Comparison of ENCODE assay signal across 9 mouse cellular contexts in genomic region chr7:82175327-82175721, GRCm38 (mm10). TPM values are rescaled to one million over a fixed set of nuclear protein-coding genes. Genes with fewer than 3 reads are reported as not detected.
DNase-seq lines count a peak whose midpoint lies in the region; ATAC-seq and TF ChIP-seq lines count a peak whose summit lies in the region.
"Had no signal": no experiment of that assay in that cellular context is flagged by ENCODE, and none has a peak within 500 bp of the region (broad histone marks: within the 10 kb centered on the region; RNA-seq: fewer than 3 reads in every experiment).

No protein-coding gene starts in this region.

- no peak for ATAC-seq in heart, embryonic 13.5 days (ENCODE audit: extremely low read depth, insufficient number of reproducible peaks, low FRiP score, low TSS enrichment)
- ATAC-seq in heart, embryonic 16.5 days (replicated peaks; ENCODE audit: extremely low read depth, insufficient read depth, low FRiP score), result no peak

- TF ChIP-seq POLR2A in brain, embryonic 14.5 days (IDR thresholded peaks at IDR 0.05; ENCODE audit: borderline replicate concordance, extremely low read depth, insufficient read depth, insufficient read length, poor library complexity, severe bottlenecking), result no peak

- H3K4me2 ChIP-seq in heart, embryonic 13.5 days, result peak overlapping the region; percentile 99
- H3K4me2 ChIP-seq in heart, embryonic 16.5 days (ENCODE audit: low read depth, low read length), result peak overlapping the region; percentile 96

- peak overlapping the region; percentile 81 for H3K9ac ChIP-seq in heart, embryonic 13.5 days
- H3K9ac ChIP-seq in heart, embryonic 16.5 days (ENCODE audit: low read length), result peak overlapping the region; percentile 73

- WGBS in heart, embryonic 13.5 days, result 3% methylated on average over 16 of the region's 16 CpGs
- WGBS in heart, embryonic 16.5 days, result 3% methylated on average over 16 of the region's 16 CpGs
- WGBS in midbrain, embryonic 10.5 days, result under 1% methylated on average over 16 of the region's 16 CpGs

- H3K4me3 ChIP-seq in heart, embryonic 13.5 days, result peak overlapping the region; percentile 78
- peak overlapping the region; percentile 77 for H3K4me3 ChIP-seq in heart, embryonic 16.5 days (ENCODE audit: low read length)
- H3K4me3 ChIP-seq in midbrain, embryonic 10.5 days, result peak overlapping the region; percentile 81

- TF ChIP-seq CTCF in brain, embryonic 14.5 days (IDR thresholded peaks at IDR 0.05; ENCODE audit: borderline replicate concordance, extremely low read depth, insufficient read depth, insufficient read length), result no peak

- no peaks in the 10 kb centered on the region for H3K9me3 ChIP-seq in heart, embryonic 13.5 days
- H3K9me3 ChIP-seq in heart, embryonic 16.5 days (replicated peaks; ENCODE audit: control insufficient read depth, low read length), result no peaks in the 10 kb centered on the region
- H3K9me3 ChIP-seq in midbrain, embryonic 10.5 days (replicated peaks), result 0 out of 2 replicates have a peak, but pooled peaks cover 7% of the 10 kb centered on the region

- peaks cover 25% of the 10 kb centered on the region for H3K27me3 ChIP-seq in heart, embryonic 13.5 days (replicated peaks)
- H3K27me3 ChIP-seq in heart, embryonic 16.5 days (ENCODE audit: control insufficient read depth, insufficient read depth, low read length), result peaks cover 7% of the 10 kb centered on the region
- peaks cover 36% of the 10 kb centered on the region for H3K27me3 ChIP-seq in midbrain, embryonic 10.5 days (ENCODE audit: low read depth, poor library complexity, severe bottlenecking)

- H3K4me1 ChIP-seq in heart, embryonic 13.5 days, result peaks cover 24% of the 10 kb centered on the region
- no peaks in the 10 kb centered on the region for H3K4me1 ChIP-seq in heart, embryonic 16.5 days (ENCODE audit: control insufficient read depth, insufficient read depth, low read length)
- peaks cover 15% of the 10 kb centered on the region for H3K4me1 ChIP-seq in midbrain, embryonic 10.5 days

- no peaks in the 10 kb centered on the region for H3K36me3 ChIP-seq in heart, embryonic 13.5 days
- no peaks in the 10 kb centered on the region for H3K36me3 ChIP-seq in heart, embryonic 16.5 days (ENCODE audit: control insufficient read depth, insufficient read depth)
- no peaks in the 10 kb centered on the region for H3K36me3 ChIP-seq in midbrain, embryonic 10.5 days

- DNase-seq in heart, adult 18-20 months, result no peak
- peak; percentile 31 for DNase-seq in brain, embryonic 14.5 days (ENCODE audit: low read depth)
- DNase-seq in midbrain, embryonic 10.5 days (ENCODE audit: low spot score), result no peak
- no peak for DNase-seq in thymus, adult 18-20 months
- DNase-seq in embryo, embryonic 10.5 days (ENCODE audit: low spot score), result no peak
- DNase-seq in lung, adult 18-20 months, result no peak

- H3K27ac ChIP-seq in heart, embryonic 13.5 days (replicated peaks), result no peak overlapping the region
- no peak overlapping the region for H3K27ac ChIP-seq in heart, embryonic 16.5 days (ENCODE audit: low read length)
- H3K27ac ChIP-seq in midbrain, embryonic 10.5 days (replicated peaks), result peak overlapping the region; percentile 79

RNA-seq across cellular contexts. Expression of gene Sh3gl3, which starts 1.7 kb away (rescaled TPM):
- polyA plus RNA-seq in heart, embryonic 13.5 days (2015; fragmentation: Nextera tagmentation; extraction: Ambion mirVana), result 5.4 and 5.8 TPM in 2 replicates
- under 1 TPM; 0.55 to 0.57 TPM for total RNA-seq in heart, adult 18-20 months (2021)
- polyA plus RNA-seq in brain, embryonic 14.5 days (2012; rRNA removed), result 28.3 and 37.9 TPM in 2 replicates
- polyA plus RNA-seq in heart, embryonic 16.5 days (2015; fragmentation: Nextera tagmentation; extraction: Ambion mirVana), result 4.6 and 4.7 TPM in 2 replicates
- polyA plus RNA-seq in midbrain, embryonic 10.5 days (2016; fragmentation: Nextera tagmentation; extraction: Ambion mirVana), result 5.0 and 7.0 TPM in 2 replicates
- total RNA-seq: MEL had no signal
